ENCODE assay signal across 8 mouse cellular contexts in genomic region chr7:127768997-127769593, GRCm38 (mm10). TPM values are rescaled to one million over a fixed set of nuclear protein-coding genes. Genes with fewer than 3 reads are reported as not detected.
DNase-seq lines count a peak whose midpoint lies in the region; ATAC-seq lines count a peak whose summit lies in the region.

No protein-coding gene starts in this region.

- 2% methylated on average over 15 of the region's 16 CpGs for WGBS in forebrain, embryonic 10.5 days
- 4% methylated on average over 16 of the region's 16 CpGs for WGBS in heart, embryonic 15.5 days
- WGBS in liver, embryonic 13.5 days (ENCODE audit: insufficient replicate concordance): under 1% methylated on average over 16 of the region's 16 CpGs

- peak overlapping the region; percentile 90 for H3K27ac ChIP-seq in forebrain, embryonic 10.5 days
- peak overlapping the region; percentile 87 for H3K27ac ChIP-seq in heart, embryonic 15.5 days
- H3K27ac ChIP-seq in liver, embryonic 13.5 days: peak overlapping the region; percentile 98

- H3K36me3 ChIP-seq in forebrain, embryonic 10.5 days (replicated peaks): peaks cover 47% of the 10 kb centered on the region
- peaks cover 12% of the 10 kb centered on the region for H3K36me3 ChIP-seq in heart, embryonic 15.5 days
- H3K36me3 ChIP-seq in liver, embryonic 13.5 days: peaks cover 7% of the 10 kb centered on the region

- DNase-seq in CD8-positive naive resting alpha-beta T cell, adult 2 months (ENCODE audit: low read depth in 2 of 2, low spot score in 2 of 2): peak; percentile 33 to 46
- peak; percentile 93 for DNase-seq in brain, embryonic 18.5 days (ENCODE audit: low read depth, low spot score)
- DNase-seq in forebrain, embryonic 10.5 days (ENCODE audit: extremely low spot score, low spot score): peak; percentile 89
- DNase-seq in kidney, postnatal 14 days: peak; percentile 97
- DNase-seq in liver, embryonic 13.5 days: peak; percentile 70
- peak; percentile 85 for DNase-seq in neural tube, embryonic 10.5 days (ENCODE audit: extremely low spot score, low spot score)
- DNase-seq in telencephalon, adult 2 months (ENCODE audit: low read depth, low spot score): peak; percentile 99

- peak overlapping the region; percentile 97 for H3K4me2 ChIP-seq in heart, embryonic 15.5 days
- H3K4me2 ChIP-seq in liver, embryonic 13.5 days: peak overlapping the region; percentile 96

- peak overlapping the region; percentile 91 for H3K9ac ChIP-seq in heart, embryonic 15.5 days
- peak overlapping the region; percentile 92 for H3K9ac ChIP-seq in liver, embryonic 13.5 days

- peak; percentile 84 for ATAC-seq in heart, embryonic 15.5 days (replicated peaks; ENCODE audit: insufficient number of reproducible peaks, insufficient read depth, low FRiP score, low read depth)
- 0 out of 2 replicates have a peak, but pooled peaks have one; percentile 1 for ATAC-seq in liver, embryonic 13.5 days (ENCODE audit: low read depth)

- no peaks in the 10 kb centered on the region for H3K9me3 ChIP-seq in forebrain, embryonic 10.5 days
- no peaks in the 10 kb centered on the region for H3K9me3 ChIP-seq in heart, embryonic 15.5 days (replicated peaks)
- no peaks in the 10 kb centered on the region for H3K9me3 ChIP-seq in liver, embryonic 13.5 days (replicated peaks)

- H3K27me3 ChIP-seq in forebrain, embryonic 10.5 days (ENCODE audit: poor library complexity, severe bottlenecking): no peaks in the 10 kb centered on the region
- no peaks in the 10 kb centered on the region for H3K27me3 ChIP-seq in heart, embryonic 15.5 days
- H3K27me3 ChIP-seq in liver, embryonic 13.5 days: no peaks in the 10 kb centered on the region

- peaks cover 41% of the 10 kb centered on the region for H3K4me1 ChIP-seq in forebrain, embryonic 10.5 days
- H3K4me1 ChIP-seq in heart, embryonic 15.5 days (replicated peaks): peaks cover 33% of the 10 kb centered on the region
- H3K4me1 ChIP-seq in liver, embryonic 13.5 days (replicated peaks): peaks cover 88% of the 10 kb centered on the region

- H3K4me3 ChIP-seq in forebrain, embryonic 10.5 days: peak overlapping the region; percentile 65
- peak overlapping the region; percentile 83 for H3K4me3 ChIP-seq in heart, embryonic 15.5 days
- H3K4me3 ChIP-seq in liver, embryonic 13.5 days (replicated peaks): peak overlapping the region; percentile 73

RNA-seq across cellular contexts. Expression of gene Orai3, which starts 0.5 kb away (rescaled TPM):
- 8.4 and 9.8 TPM in 2 replicates for polyA plus RNA-seq in forebrain, embryonic 10.5 days (2016; fragmentation: Nextera tagmentation; extraction: Ambion mirVana)
- polyA plus RNA-seq in heart, embryonic 15.5 days (2015; fragmentation: Nextera tagmentation; extraction: Ambion mirVana): 15.6 and 21.7 TPM in 2 replicates
- polyA plus RNA-seq in liver, embryonic 13.5 days (2015; fragmentation: Nextera tagmentation; extraction: Ambion mirVana): 11.2 and 11.4 TPM in 2 replicates

RNA-seq across cellular contexts. Expression of gene Setd1a, which starts 7.4 kb away (rescaled TPM):
- 16.0 and 17.1 TPM in 2 replicates for polyA plus RNA-seq in forebrain, embryonic 10.5 days (2016; fragmentation: Nextera tagmentation; extraction: Ambion mirVana)
- 13.0 and 16.7 TPM in 2 replicates for polyA plus RNA-seq in heart, embryonic 15.5 days (2015; fragmentation: Nextera tagmentation; extraction: Ambion mirVana)
- 8.4 and 9.0 TPM in 2 replicates for polyA plus RNA-seq in liver, embryonic 13.5 days (2015; fragmentation: Nextera tagmentation; extraction: Ambion mirVana)

RNA-seq across cellular contexts. Expression of gene Gm49388, which starts 16.3 kb away (rescaled TPM):
- not detected in 2 replicates for polyA plus RNA-seq in forebrain, embryonic 10.5 days (2016; fragmentation: Nextera tagmentation; extraction: Ambion mirVana)
- polyA plus RNA-seq in heart, embryonic 15.5 days (2015; fragmentation: Nextera tagmentation; extraction: Ambion mirVana): not detected in 2 replicates
- not detected in 2 replicates for polyA plus RNA-seq in liver, embryonic 13.5 days (2015; fragmentation: Nextera tagmentation; extraction: Ambion mirVana)

RNA-seq across cellular contexts. Expression of gene Fbxl19, which starts 24.8 kb away (rescaled TPM):
- polyA plus RNA-seq in forebrain, embryonic 10.5 days (2016; fragmentation: Nextera tagmentation; extraction: Ambion mirVana): 7.6 and 8.2 TPM in 2 replicates
- polyA plus RNA-seq in heart, embryonic 15.5 days (2015; fragmentation: Nextera tagmentation; extraction: Ambion mirVana): 1.4 and 2.2 TPM in 2 replicates
- polyA plus RNA-seq in liver, embryonic 13.5 days (2015; fragmentation: Nextera tagmentation; extraction: Ambion mirVana): 3.1 and 3.3 TPM in 2 replicates

RNA-seq across cellular contexts. Expression of gene Hsd3b7, which starts 31.3 kb away (rescaled TPM):
- 5.4 and 5.8 TPM in 2 replicates for polyA plus RNA-seq in forebrain, embryonic 10.5 days (2016; fragmentation: Nextera tagmentation; extraction: Ambion mirVana)
- polyA plus RNA-seq in heart, embryonic 15.5 days (2015; fragmentation: Nextera tagmentation; extraction: Ambion mirVana): 22.0 and 24.0 TPM in 2 replicates
- 37.8 and 39.3 TPM in 2 replicates for polyA plus RNA-seq in liver, embryonic 13.5 days (2015; fragmentation: Nextera tagmentation; extraction: Ambion mirVana)

Comparison
In these comparisons a context has a peak if more than half of its experiments do, and no peak if none do; other contexts are left out.
1. Peak in every context shown above with its lines: DNase-seq, ATAC-seq, H3K4me3 ChIP-seq and H3K27ac ChIP-seq.
2. DNase-seq: peak in every context shown above with its lines; median percentile 99 in telencephalon, adult 2 months; 97 in kidney, postnatal 14 days; 93 in brain, embryonic 18.5 days; 89 in forebrain, embryonic 10.5 days; 85 in neural tube, embryonic 10.5 days; 70 in liver, embryonic 13.5 days; 40 in CD8-positive naive resting alpha-beta T cell, adult 2 months.